Mouse (Mus musculus) testis, adult 2 months (tissue): ENCODE measurements at regions not wholly inside any gene's neighbourhood (a gene's known extent, or its start where the extent isn't known, plus 50 kb on each side); places are given as distances from the start of the nearest gene placed in this dataset.

Source experiments
- CTCF ChIP-seq: fragments of 200-500 bp; IDR thresholded peaks from 2 replicates; pipeline ENCODE4 v1.5.1; 2012; ENCODE audit warnings: low read depth, mild to moderate bottlenecking, inconsistent platforms, low read length, moderate library complexity; ENCODE audit not compliant: control insufficient read depth, insufficient read depth, insufficient replicate concordance
- POLR2A ChIP-seq: fragments of 200-500 bp; IDR thresholded peaks from 2 replicates; pipeline ENCODE4 v1.6.1; 2012; ENCODE audit warnings: low read depth, mild to moderate bottlenecking, inconsistent platforms, low read length, moderate library complexity; ENCODE audit not compliant: control insufficient read depth

DNA sequence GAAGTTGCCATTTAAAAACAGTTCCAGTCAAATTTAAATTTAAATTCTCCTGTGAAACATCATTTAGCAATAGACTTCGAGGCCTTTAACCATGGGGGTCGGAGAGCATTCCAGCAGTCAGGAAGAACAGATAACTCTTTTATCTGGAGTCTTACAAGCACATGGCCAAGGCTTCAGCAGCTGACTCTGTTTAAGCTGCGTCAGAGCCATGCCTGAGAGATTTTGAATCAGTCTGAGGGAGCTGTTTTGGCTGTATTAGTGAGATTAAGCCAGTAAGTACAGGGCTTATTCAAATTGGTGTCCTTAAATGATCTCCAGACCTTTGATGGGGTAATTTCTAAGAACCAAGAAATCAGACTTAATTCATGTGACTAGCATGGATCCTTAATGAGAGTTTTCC lies 665.5 kb downstream of the Epha4 start:
- no peak for TF ChIP-seq CTCF
- TF ChIP-seq POLR2A = no peak
